Mouse (Mus musculus): ENCODE measurements around the gene Suco.

Suco gene

GRCm38 (mm10) chr1:161895014-161895413, 18.5 kb upstream of the Suco start:
- in situ Hi-C loops (cut with MboI; ENCODE audit: unreplicated experiment in 2 of 2), result loop anchor here in 1 of 2 experiments (25.0 kb wide), 1 partner anchor 133 kb away; no protein-coding TSS in a partner anchor

- in situ Hi-C loops (cut with MboI; ENCODE audit: unreplicated experiment in 2 of 2), result loop anchor here in 1 of 2 experiments (5.0 to 25.0 kb wide), 2 partner anchors 68 to 132 kb away; no protein-coding TSS in a partner anchor
Observed at GRCm38 (mm10) chr1:161894553-161894952, 18.1 kb upstream of the Suco start.

GRCm38 (mm10) chr1:161894126-161894525, 17.6 kb upstream of the Suco start:
- in situ Hi-C loops (cut with MboI; ENCODE audit: unreplicated experiment in 2 of 2), result loop anchor here in 1 of 2 experiments (5.0 to 25.0 kb wide), 2 partner anchors 68 to 132 kb away; no protein-coding TSS in a partner anchor

- in situ Hi-C loops (cut with MboI; ENCODE audit: unreplicated experiment in 2 of 2), result loop anchor here in 1 of 2 experiments (25.0 kb wide), 1 partner anchor 127 kb away; no protein-coding TSS in a partner anchor
Observed at GRCm38 (mm10) chr1:161888823-161889222, 12.3 kb upstream of the Suco start.

GRCm38 (mm10) chr1:161887679-161888260, 11.3 kb upstream of the Suco start:
- in situ Hi-C loops (cut with MboI; ENCODE audit: unreplicated experiment in 2 of 2), result loop anchor here in 1 of 2 experiments (25.0 kb wide), 1 partner anchor 125 kb away; no protein-coding TSS in a partner anchor

- in situ Hi-C loops (cut with MboI; ENCODE audit: unreplicated experiment in 2 of 2), result loop anchor here in 1 of 2 experiments (25.0 kb wide), 1 partner anchor 123 kb away; no protein-coding TSS in a partner anchor
Observed at GRCm38 (mm10) chr1:161885762-161886161, 9.3 kb upstream of the Suco start.

- in situ Hi-C loops (cut with MboI; ENCODE audit: unreplicated experiment in 2 of 2), result loop anchor here in 1 of 2 experiments (25.0 kb wide), 1 partner anchor 115 kb away; no protein-coding TSS in a partner anchor
Observed at GRCm38 (mm10) chr1:161877580-161878142, 1.2 kb upstream of the Suco start.

GRCm38 (mm10) chr1:161875706-161876552, 553 bp downstream of the Suco start:
- in situ Hi-C loops (cut with MboI; ENCODE audit: unreplicated experiment in 2 of 2), result loop anchor here in 1 of 2 experiments (25.0 kb wide), 1 partner anchor 114 kb away; no protein-coding TSS in a partner anchor

GRCm38 (mm10) chr1:161869422-161869821, 7.1 kb downstream of the Suco start:
- in situ Hi-C loops (cut with MboI; ENCODE audit: unreplicated experiment in 2 of 2), result loop anchor here in 1 of 2 experiments (25.0 kb wide), 1 partner anchor 107 kb away; no protein-coding TSS in a partner anchor

GRCm38 (mm10) chr1:161868413-161868812, 8.1 kb downstream of the Suco start:
- in situ Hi-C loops (cut with MboI; ENCODE audit: unreplicated experiment in 2 of 2), result loop anchor here in 1 of 2 experiments (25.0 kb wide), 1 partner anchor 106 kb away; no protein-coding TSS in a partner anchor

- in situ Hi-C loops (cut with MboI; ENCODE audit: unreplicated experiment in 2 of 2), result loop anchor here in 1 of 2 experiments (25.0 kb wide), 1 partner anchor 101 kb away; no protein-coding TSS in a partner anchor
Observed at GRCm38 (mm10) chr1:161863742-161864141, 12.7 kb downstream of the Suco start.

GRCm38 (mm10) chr1:161859248-161859647, 17.2 kb downstream of the Suco start:
- in situ Hi-C loops (cut with MboI; ENCODE audit: unreplicated experiment in 2 of 2), result loop anchor here in 1 of 2 experiments (25.0 kb wide), 1 partner anchor 97 kb away; no protein-coding TSS in a partner anchor

- in situ Hi-C loops (cut with MboI; ENCODE audit: unreplicated experiment in 2 of 2), result loop anchor here in 1 of 2 experiments (25.0 kb wide), 1 partner anchor 886 kb away; no protein-coding TSS in a partner anchor
Observed at GRCm38 (mm10) chr1:161826677-161827076, 49.8 kb downstream of the Suco start.

- in situ Hi-C loops (cut with MboI; ENCODE audit: unreplicated experiment in 2 of 2), result no loop called here
Observed at GRCm38 (mm10) chr1:161809428-161809827, 67.1 kb downstream of the Suco start.

- in situ Hi-C loops (cut with MboI; ENCODE audit: unreplicated experiment in 2 of 2), result no loop called here
Observed at GRCm38 (mm10) chr1:161808980-161809379, 67.5 kb downstream of the Suco start.

GRCm38 (mm10) chr1:161804541-161804971, 71.9 kb downstream of the Suco start:
- in situ Hi-C loops (cut with MboI; ENCODE audit: unreplicated experiment in 2 of 2), result loop anchor here in 1 of 2 experiments (5.0 kb wide), 1 partner anchor 37 kb away; no protein-coding TSS in a partner anchor

- in situ Hi-C loops (cut with MboI; ENCODE audit: unreplicated experiment in 2 of 2), result loop anchor here in 1 of 2 experiments (5.0 kb wide), 1 partner anchor 34 kb away; no protein-coding TSS in a partner anchor
Observed at GRCm38 (mm10) chr1:161801321-161801720, 75.2 kb downstream of the Suco start.

GRCm38 (mm10) chr1:161800256-161800655, 76.2 kb downstream of the Suco start:
- in situ Hi-C loops (cut with MboI; ENCODE audit: unreplicated experiment in 2 of 2), result loop anchor here in 1 of 2 experiments (5.0 kb wide), 1 partner anchor 33 kb away; no protein-coding TSS in a partner anchor

GRCm38 (mm10) chr1:161799791-161800190, 76.7 kb downstream of the Suco start:
- in situ Hi-C loops (cut with MboI; ENCODE audit: unreplicated experiment in 2 of 2), result loop anchor here in 1 of 2 experiments (5.0 kb wide), 1 partner anchor 32 kb away; no protein-coding TSS in a partner anchor

GRCm38 (mm10) chr1:161798866-161799265, 77.6 kb downstream of the Suco start:
- in situ Hi-C loops (cut with MboI; ENCODE audit: unreplicated experiment in 2 of 2), result no loop called here

Data from v-Abl transformed pro-B cells (cell line).